Comparison of ENCODE assay signal across 21 mouse cellular contexts in the genomic region with DNA sequence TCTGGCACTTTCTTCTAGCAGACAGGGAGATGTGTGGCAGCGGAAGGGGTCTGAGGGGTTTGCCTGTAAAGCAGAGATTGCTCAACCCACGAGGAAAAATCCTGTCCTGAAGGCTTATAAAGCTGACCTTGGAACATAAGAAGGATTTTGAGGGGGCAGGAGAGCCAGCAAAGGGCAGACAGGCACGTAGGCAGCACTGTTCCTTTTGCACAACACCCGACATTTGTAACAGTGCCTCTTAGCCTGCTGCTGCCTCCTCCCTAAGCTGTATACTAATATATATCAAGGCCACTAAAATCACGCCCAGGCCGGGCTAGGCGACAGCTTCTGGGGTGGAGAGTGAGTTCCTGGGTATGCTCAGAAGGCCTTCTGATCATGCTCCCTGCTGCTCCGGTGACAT. TPM values are rescaled to one million over a fixed set of nuclear protein-coding genes. Genes with fewer than 3 reads are reported as not detected.
DNase-seq lines count a peak whose midpoint lies in the region; ATAC-seq and TF ChIP-seq lines count a peak whose summit lies in the region.
"Had no signal": no experiment of that assay in that cellular context is flagged by ENCODE, and none has a peak within 500 bp of the region (broad histone marks: within the 10 kb centered on the region; RNA-seq: fewer than 3 reads in every experiment).

No protein-coding gene starts in this region.

- H3K27ac ChIP-seq in heart, embryonic 13.5 days (replicated peaks) = peak overlapping the region; percentile 41
- H3K27ac ChIP-seq in kidney, postnatal 0 days = peak overlapping the region; percentile 54; the same call in 1 of the 2 replicates
- H3K27ac ChIP-seq: hindbrain, embryonic 12.5 days; limb, embryonic 13.5 days had no signal

- DNase-seq in adrenal gland, postnatal 14 days = peak; percentile 36
- no peak for DNase-seq in adrenal gland, postnatal 36 days
- DNase-seq in heart, adult 8-10 months (ENCODE audit: low spot score) = no peak
- DNase-seq in kidney, postnatal 0 days (ENCODE audit: low spot score) = no peak
- no peak for DNase-seq in kidney, postnatal 36 days
- peak; percentile 50 for DNase-seq in adipocyte (ENCODE audit: low spot score)
- DNase-seq: cerebellum, adult 18-20 months; cerebellum, postnatal 36 days; forebrain, postnatal 0 days; gastrocnemius, postnatal 10 days; kidney, postnatal 10 days; layer of hippocampus, adult 9-11 months; liver, postnatal 0 days; thymus, postnatal 4 days had no signal

- H3K4me3 ChIP-seq in heart, embryonic 13.5 days = no peak overlapping the region
- no peak overlapping the region for H3K4me3 ChIP-seq in kidney, postnatal 0 days (replicated peaks; ENCODE audit: low read depth, low read length)
- H3K4me3 ChIP-seq: hindbrain, embryonic 12.5 days; limb, embryonic 13.5 days had no signal

- ATAC-seq in heart, embryonic 13.5 days (ENCODE audit: extremely low read depth, insufficient number of reproducible peaks, low FRiP score, low TSS enrichment) = no peak
- no peak for ATAC-seq in kidney, postnatal 0 days (replicated peaks; ENCODE audit: low FRiP score, low read depth)
- ATAC-seq in megakaryocyte, adult 5-6 weeks (ENCODE audit: poor library complexity, severe bottlenecking) = no peak
- ATAC-seq: forebrain, postnatal 0 days; inflammation-experienced regulatory T-cells, adult 6 months; liver, postnatal 0 days; midbrain, embryonic 16.5 days had no signal

- no peak overlapping the region for H3K4me2 ChIP-seq in heart, embryonic 13.5 days
- H3K4me2 ChIP-seq in kidney, postnatal 0 days (ENCODE audit: low read length) = no peak overlapping the region
- H3K4me2 ChIP-seq: hindbrain, embryonic 12.5 days; limb, embryonic 13.5 days had no signal

- WGBS in heart, embryonic 13.5 days = 45% methylated on average over 8 of the region's 8 CpGs
- WGBS in kidney, postnatal 0 days = 60% methylated on average over 8 of the region's 8 CpGs

- no peak for TF ChIP-seq CTCF in kidney, postnatal 0 days (IDR thresholded peaks at IDR 0.05; ENCODE audit: low read depth)

- H3K36me3 ChIP-seq in heart, embryonic 13.5 days = no peaks in the 10 kb centered on the region
- no peaks in the 10 kb centered on the region for H3K36me3 ChIP-seq in kidney, postnatal 0 days (ENCODE audit: insufficient read depth, low read length)
- H3K36me3 ChIP-seq: hindbrain, embryonic 12.5 days; limb, embryonic 13.5 days had no signal

- no peaks in the 10 kb centered on the region for H3K27me3 ChIP-seq in heart, embryonic 13.5 days (replicated peaks)
- no peaks in the 10 kb centered on the region for H3K27me3 ChIP-seq in kidney, postnatal 0 days (ENCODE audit: insufficient read depth, low read length)
- H3K27me3 ChIP-seq: hindbrain, embryonic 12.5 days; limb, embryonic 13.5 days had no signal

- peaks cover 78% of the 10 kb centered on the region for H3K4me1 ChIP-seq in heart, embryonic 13.5 days
- peaks cover 16% of the 10 kb centered on the region for H3K4me1 ChIP-seq in kidney, postnatal 0 days (replicated peaks; ENCODE audit: insufficient read depth, low read length)

- 0 out of 2 replicates have a peak overlapping the region, but pooled peaks have one; percentile 21 for H3K9ac ChIP-seq in heart, embryonic 13.5 days
- H3K9ac ChIP-seq in kidney, postnatal 0 days (ENCODE audit: low read depth, low read length) = no peak overlapping the region
- H3K9ac ChIP-seq: forebrain, postnatal 0 days; hindbrain, embryonic 12.5 days; limb, embryonic 13.5 days; liver, postnatal 0 days had no signal

- no peaks in the 10 kb centered on the region for H3K9me3 ChIP-seq in heart, embryonic 13.5 days
- no peaks in the 10 kb centered on the region for H3K9me3 ChIP-seq in kidney, postnatal 0 days (replicated peaks; ENCODE audit: low read length)
- H3K9me3 ChIP-seq: hindbrain, embryonic 12.5 days; limb, embryonic 13.5 days had no signal

RNA-seq across cellular contexts. Expression of a gene that starts 12.8 kb away (rescaled TPM):
- 10.9 and 13.9 TPM in 2 replicates for total RNA-seq in adrenal gland, postnatal 14 days (2021)
- 1 to 10 TPM; 5.7 to 9.6 TPM for total RNA-seq in adrenal gland, postnatal 36 days (2021)
- 0.51 TPM in 2 replicates for polyA plus RNA-seq in heart, embryonic 13.5 days (2015; fragmentation: Nextera tagmentation; extraction: Ambion mirVana)
- 10 to 100 TPM; 12.3 to 14.2 (median 13.2) TPM for total RNA-seq in heart, adult 8-10 months (2022)
- polyA plus RNA-seq in kidney, postnatal 0 days (2015; fragmentation: Nextera tagmentation; extraction: Ambion mirVana) = 6.5 and 7.8 TPM in 2 replicates
- total RNA-seq in megakaryocyte, adult 5-6 weeks (2015) = not detected in 2 replicates
- not detected in 2 replicates for total RNA-seq in megakaryocyte, adult 5-6 weeks (2017)
- polyA plus RNA-seq: inflammation-experienced regulatory T-cells, adult 6 months had no signal

RNA-seq across cellular contexts. Expression of a gene that starts 13.7 kb away (rescaled TPM):
- total RNA-seq in adrenal gland, postnatal 14 days (2021) = 269 and 295 TPM in 2 replicates
- total RNA-seq in adrenal gland, postnatal 36 days (2021) = 100 to 1,000 TPM; 265 to 294 TPM
- polyA plus RNA-seq in heart, embryonic 13.5 days (2015; fragmentation: Nextera tagmentation; extraction: Ambion mirVana) = 340 and 345 TPM in 2 replicates
- total RNA-seq in heart, adult 8-10 months (2022) = 100 to 1,000 TPM; 129 to 142 (median 131) TPM
- polyA plus RNA-seq in kidney, postnatal 0 days (2015; fragmentation: Nextera tagmentation; extraction: Ambion mirVana) = 197 and 214 TPM in 2 replicates
- 74.8 and 95.0 TPM in 2 replicates for total RNA-seq in megakaryocyte, adult 5-6 weeks (2015)
- total RNA-seq in megakaryocyte, adult 5-6 weeks (2017) = 65.6 and 79.0 TPM in 2 replicates

RNA-seq across cellular contexts. Expression of a gene that starts 20.7 kb away (rescaled TPM):
- 6.8 and 9.6 TPM in 2 replicates for total RNA-seq in adrenal gland, postnatal 14 days (2021)
- total RNA-seq in adrenal gland, postnatal 36 days (2021) = 1 to 10 TPM; 5.1 to 8.9 TPM
- 7.8 and 8.2 TPM in 2 replicates for polyA plus RNA-seq in heart, embryonic 13.5 days (2015; fragmentation: Nextera tagmentation; extraction: Ambion mirVana)
- total RNA-seq in heart, adult 8-10 months (2022) = 1 to 10 TPM; 3.2 to 5.2 (median 4.2) TPM
- polyA plus RNA-seq in kidney, postnatal 0 days (2015; fragmentation: Nextera tagmentation; extraction: Ambion mirVana) = 16.8 and 18.1 TPM in 2 replicates
- total RNA-seq in megakaryocyte, adult 5-6 weeks (2015) = 12.5 and 14.3 TPM in 2 replicates
- 9.8 and 13.4 TPM in 2 replicates for total RNA-seq in megakaryocyte, adult 5-6 weeks (2017)

RNA-seq across cellular contexts. Expression of a gene that starts 20.8 kb away (rescaled TPM):
- total RNA-seq in adrenal gland, postnatal 14 days (2021) = 58.5 and 62.4 TPM in 2 replicates
- 10 to 100 TPM; 61.8 to 63.2 TPM for total RNA-seq in adrenal gland, postnatal 36 days (2021)
- polyA plus RNA-seq in heart, embryonic 13.5 days (2015; fragmentation: Nextera tagmentation; extraction: Ambion mirVana) = 52.0 and 59.1 TPM in 2 replicates
- total RNA-seq in heart, adult 8-10 months (2022) = 10 to 100 TPM; 42.1 to 46.9 (median 43.1) TPM
- 57.8 and 63.4 TPM in 2 replicates for polyA plus RNA-seq in kidney, postnatal 0 days (2015; fragmentation: Nextera tagmentation; extraction: Ambion mirVana)
- total RNA-seq in megakaryocyte, adult 5-6 weeks (2015) = 14.0 and 15.6 TPM in 2 replicates
- total RNA-seq in megakaryocyte, adult 5-6 weeks (2017) = 30.4 and 31.8 TPM in 2 replicates

RNA-seq across cellular contexts. Expression of a gene that starts 22.3 kb away (rescaled TPM):
- total RNA-seq in adrenal gland, postnatal 14 days (2021) = 0.67 and 1.3 TPM in 2 replicates
- 1 to 10 TPM in 1 of 2 experiments, under 1 TPM in 1; 0.76 to 1.5 TPM for total RNA-seq in adrenal gland, postnatal 36 days (2021)
- polyA plus RNA-seq in heart, embryonic 13.5 days (2015; fragmentation: Nextera tagmentation; extraction: Ambion mirVana) = 3,442 and 4,164 TPM in 2 replicates
- total RNA-seq in heart, adult 8-10 months (2022) = 1,000 to 10,000 TPM; 5,856 to 6,611 (median 6,322) TPM
- polyA plus RNA-seq in kidney, postnatal 0 days (2015; fragmentation: Nextera tagmentation; extraction: Ambion mirVana) = 0.79 and 0.95 TPM in 2 replicates
- total RNA-seq in megakaryocyte, adult 5-6 weeks (2015) = 0.71 TPM in 1 of 2 replicates, not detected in the other
- not detected in 2 replicates for total RNA-seq in megakaryocyte, adult 5-6 weeks (2017)
- total RNA-seq: MEL had no signal
- polyA plus RNA-seq: inflammation-experienced regulatory T-cells, adult 6 months had no signal

Comparison
In these comparisons a context has a peak if more than half of its experiments do, and no peak if none do; other contexts are left out.
1. DNase-seq: peak in adrenal gland, postnatal 14 days (single experiment) and adipocyte (single experiment); none in adrenal gland, postnatal 36 days (0 of 2), heart, adult 8-10 months (single experiment), kidney, postnatal 0 days (single experiment) and kidney, postnatal 36 days (0 of 2).
2. RNA of a gene that starts 12.8 kb away (total RNA-seq): 12.3 to 14.2 TPM in heart, adult 8-10 months, 10.9 to 13.9 TPM in adrenal gland, postnatal 14 days and 5.7 to 9.6 TPM in adrenal gland, postnatal 36 days; not detected in megakaryocyte, adult 5-6 weeks; every median in the first group is over 4 times any median in the second.